Mouse (Mus musculus) megakaryocyte-erythroid progenitor cell, adult 5-6 weeks (primary cell): ENCODE data around the gene Anks1. TPM values are rescaled to one million over a fixed set of nuclear protein-coding genes. Genes with fewer than 3 reads are reported as not detected.

Experiments
- ATAC-seq: replicated peaks from 2 replicates; pipeline ENCODE4 v1.8.0; 2016; ENCODE audit warnings: mild to moderate bottlenecking, inconsistent platforms; ENCODE audit not compliant: severe bottlenecking, poor library complexity, low FRiP score, low TSS enrichment
- total RNA-seq, 2 experiments: library from RNA; stranded (forward) in 1 of 2; stranded (reverse) in 1 of 2; fragments of 200-1000, 215-1000 nt in 1 of 2; fragments of >200 nt in 1 of 2; fragmentation: Nextera tagmentation in 1 of 2; gene quantifications; 2 replicates each; pipeline ENCODE4 v1.2.3; 2014 to 2017

Anks1 gene
- total RNA-seq, 2 experiments from 2014 or later = 21.0 to 62.4 TPM

- no peak for ATAC-seq
Measured at GRCm38 (mm10) chr17:28010925-28011324, 101.8 kb downstream of the Anks1 start.

DNA sequence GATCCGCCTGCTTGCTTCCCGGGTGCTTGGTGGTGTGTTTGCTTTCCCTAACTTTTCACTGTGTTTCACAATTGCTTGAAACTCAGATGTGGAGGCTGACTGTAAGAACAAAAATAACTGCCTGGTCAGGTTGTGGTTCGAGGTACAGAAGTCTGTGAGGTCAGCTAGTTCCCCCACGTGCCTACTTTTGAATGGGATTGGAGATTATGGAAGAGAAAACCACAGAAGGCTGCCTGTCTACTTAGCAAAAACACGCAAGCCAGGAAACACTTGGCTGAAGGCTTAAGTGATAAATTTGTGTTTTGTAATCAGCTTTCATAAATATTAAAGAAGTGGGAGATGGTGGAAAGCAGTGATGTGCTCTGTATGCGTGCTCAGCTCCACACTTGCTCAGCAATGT lies 103.7 kb downstream of the Anks1 start:
- no peak for ATAC-seq

DNA sequence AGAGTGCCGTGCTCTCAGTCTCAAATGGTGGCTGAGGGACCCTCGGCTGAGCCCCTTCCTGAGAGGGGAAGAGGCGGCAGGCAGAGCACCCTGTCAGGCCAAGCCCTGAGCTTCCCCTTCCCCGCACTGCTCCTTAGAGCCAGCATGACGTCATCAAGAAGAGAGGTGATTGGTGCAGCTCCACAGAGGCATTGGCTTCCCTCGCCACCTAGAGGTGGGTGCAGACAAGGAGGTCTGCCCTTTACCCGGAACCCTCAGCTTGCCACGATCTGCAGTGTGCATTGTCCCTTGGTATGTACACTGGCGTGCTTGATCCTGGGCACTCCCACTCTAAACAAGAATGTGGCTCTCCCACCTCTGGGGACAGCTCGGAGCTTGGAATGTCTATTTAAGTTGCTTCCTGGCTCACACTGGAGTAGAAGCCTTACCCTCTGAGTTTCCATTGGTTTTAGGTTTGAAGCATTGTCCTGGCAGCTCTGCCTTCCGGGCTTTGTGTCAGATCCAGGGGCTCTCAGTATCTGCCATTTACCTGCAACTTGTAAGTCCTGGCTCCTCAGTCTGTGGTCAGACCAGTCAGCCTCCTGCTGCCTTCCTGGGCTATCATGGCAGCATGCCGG lies 104.3 kb downstream of the Anks1 start:
- ATAC-seq = peak; percentile 83

DNA sequence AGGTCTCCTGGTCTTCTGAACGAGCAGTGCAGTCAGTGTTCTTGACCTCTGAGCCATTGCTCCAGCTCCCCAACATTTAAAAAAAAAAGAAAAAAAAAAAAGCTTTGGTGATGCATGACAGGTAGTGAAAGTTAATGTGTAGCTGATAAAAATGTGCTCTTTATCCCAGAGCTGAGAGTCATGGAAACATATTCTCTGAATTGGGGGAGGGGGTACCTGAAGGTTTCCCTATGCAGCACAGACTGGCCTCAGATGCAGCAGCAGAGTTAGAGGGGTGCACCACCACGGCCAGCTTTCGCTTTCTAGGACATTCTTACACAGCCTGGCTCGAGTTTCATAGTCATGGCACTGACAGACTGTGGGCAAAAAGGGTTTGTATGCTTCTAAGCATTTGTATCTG lies 105.3 kb downstream of the Anks1 start:
- ATAC-seq = no peak

DNA sequence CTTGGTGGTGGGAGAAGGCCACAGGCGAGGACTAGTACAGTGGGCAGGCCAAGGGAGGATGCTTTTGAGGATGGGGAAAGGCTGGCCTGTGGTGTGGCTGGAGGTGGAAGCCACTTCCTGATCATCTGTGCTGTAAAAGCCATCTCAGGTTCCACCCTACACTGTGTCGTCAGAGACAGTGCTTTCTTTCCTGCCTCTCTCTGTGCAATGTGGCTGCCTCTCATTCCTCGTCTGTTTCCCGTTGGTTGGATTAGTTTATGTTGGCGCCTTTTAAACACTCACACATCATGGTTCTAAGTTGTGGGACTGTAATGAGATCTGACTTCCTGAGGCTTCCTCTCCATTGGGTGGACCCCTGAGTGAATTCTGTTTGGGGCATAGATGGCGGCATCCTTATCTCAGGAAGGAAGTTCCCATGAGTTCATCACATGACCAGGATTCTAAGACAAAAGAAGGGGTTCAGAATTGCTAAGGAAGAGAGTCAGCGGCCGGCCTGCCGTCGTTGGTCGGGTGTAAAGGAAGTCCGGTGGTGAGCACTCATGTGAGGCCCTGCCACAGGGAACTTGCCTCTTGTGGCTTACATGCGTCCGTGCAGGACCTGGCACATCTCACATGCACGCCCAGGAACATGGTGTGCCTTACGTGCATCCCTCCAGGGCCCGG lies 106.1 kb downstream of the Anks1 start:
- ATAC-seq = peak; percentile 33; the same call in 1 of the 2 replicates

DNA sequence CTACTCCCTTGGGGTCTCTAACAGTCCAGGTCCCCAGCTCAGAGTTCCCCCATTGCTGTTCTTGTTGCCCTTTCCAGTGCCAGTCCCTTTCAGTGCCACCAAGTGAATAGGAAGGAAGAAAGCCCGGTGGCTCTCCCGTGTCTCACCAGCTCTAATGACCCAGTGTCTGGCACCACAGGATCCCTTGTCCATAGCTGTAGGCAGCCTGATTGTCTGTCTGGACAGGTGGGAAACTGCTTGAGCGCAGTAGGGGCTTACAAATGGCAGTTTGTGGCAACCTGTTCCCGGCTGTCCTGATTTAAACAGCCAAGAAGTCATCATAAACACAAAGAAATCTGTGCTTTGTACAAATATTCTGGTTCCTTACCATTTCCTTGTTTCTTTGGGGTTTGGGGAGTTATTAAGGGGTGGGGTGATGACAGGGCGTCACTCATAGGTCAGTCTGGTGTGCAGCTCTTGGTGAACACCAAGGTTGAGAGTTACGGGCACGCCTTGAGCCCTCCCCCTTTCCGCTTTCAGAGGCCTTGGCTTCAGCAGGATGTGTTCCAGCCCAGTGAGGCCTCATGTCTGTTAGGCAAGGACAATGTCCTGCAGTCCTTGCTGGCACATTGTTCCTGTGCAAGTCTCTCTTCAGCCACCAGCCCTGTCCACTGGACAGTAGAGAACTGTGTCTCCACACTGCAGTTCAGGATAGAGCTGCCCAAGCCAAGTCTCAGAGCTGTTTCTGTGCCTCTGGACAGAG lies 107.1 kb downstream of the Anks1 start:
- no peak for ATAC-seq

- no peak for ATAC-seq
Measured at GRCm38 (mm10) chr17:28018344-28018743, 109.2 kb downstream of the Anks1 start.

- ATAC-seq = no peak
Measured at GRCm38 (mm10) chr17:28018776-28019175, 109.7 kb downstream of the Anks1 start.

- ATAC-seq = peak; percentile 26; the same call in 1 of the 2 replicates
Measured at GRCm38 (mm10) chr17:28019785-28020696, 110.9 kb downstream of the Anks1 start.

- ATAC-seq = no peak
Measured at GRCm38 (mm10) chr17:28021911-28022310, 112.8 kb downstream of the Anks1 start.

- no peak for ATAC-seq
Measured at GRCm38 (mm10) chr17:28022854-28023655, 113.9 kb downstream of the Anks1 start.

DNA sequence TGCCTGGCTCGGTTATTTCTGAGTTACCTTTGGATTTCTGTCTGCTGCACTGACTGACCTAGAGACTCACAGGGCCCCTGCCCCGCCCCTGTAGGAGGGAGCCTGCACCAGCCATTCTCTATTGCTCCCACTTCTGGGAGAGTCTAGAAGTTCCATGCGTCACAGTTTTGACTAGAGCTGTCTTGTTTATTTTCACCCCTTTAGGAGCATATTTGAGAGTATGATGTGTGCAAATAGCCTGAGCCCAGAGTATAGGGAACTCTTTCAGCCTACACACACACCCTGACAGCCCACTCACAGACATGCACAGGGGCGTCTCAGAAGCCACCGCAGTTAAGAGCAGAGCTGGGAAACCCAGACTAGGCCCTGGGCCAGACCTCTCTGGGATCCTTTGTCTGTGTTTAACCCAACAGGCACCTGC lies 116.4 kb downstream of the Anks1 start:
- no peak; the same call in 1 of the 2 replicates for ATAC-seq

- peak; percentile 42; the same call in 1 of the 2 replicates for ATAC-seq
Measured at GRCm38 (mm10) chr17:28026111-28026872, 117.2 kb downstream of the Anks1 start.

DNA sequence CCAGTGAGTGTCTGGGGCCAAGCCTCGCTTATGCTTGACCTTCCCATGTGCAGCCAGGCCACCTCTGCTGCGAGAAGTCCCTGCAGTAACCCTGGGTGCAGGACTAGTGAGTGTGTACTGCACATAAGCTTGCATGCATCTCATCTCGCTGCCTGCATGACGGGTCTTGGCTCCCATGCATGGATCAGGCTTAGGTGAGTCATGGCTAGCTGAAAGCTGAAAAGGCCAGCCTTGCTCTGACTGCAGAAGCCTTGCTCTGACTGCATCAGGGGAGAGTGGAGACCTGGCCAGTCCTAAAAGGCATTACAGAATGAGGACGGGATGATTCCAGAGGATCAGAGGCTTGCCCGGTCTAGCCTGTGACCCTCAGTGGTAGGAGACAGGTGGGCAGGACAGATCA lies 118.1 kb downstream of the Anks1 start:
- no peak for ATAC-seq

DNA sequence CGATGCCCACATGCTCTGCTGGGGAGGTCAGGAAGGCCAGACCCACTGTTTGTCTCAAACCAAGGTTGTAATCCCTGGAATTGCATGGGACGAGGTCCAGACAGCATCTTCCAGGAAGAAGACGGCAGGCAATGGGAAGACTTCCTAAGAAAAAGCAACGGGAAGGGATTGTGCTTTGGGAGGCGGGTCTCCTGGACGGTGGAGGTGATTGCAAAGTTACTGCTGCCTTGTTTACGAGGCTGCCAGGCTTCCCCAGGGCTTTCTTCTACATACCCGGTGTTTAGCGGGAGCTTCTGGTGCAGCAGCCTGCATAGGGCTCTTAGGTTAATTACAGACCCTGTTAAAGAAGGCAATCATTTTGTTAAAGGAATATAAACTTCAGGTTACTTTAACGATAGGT lies 119.1 kb downstream of the Anks1 start:
- no peak for ATAC-seq

GRCm38 (mm10) chr17:28029308-28029707 lies 120.2 kb downstream of the Anks1 start:
- no peak for ATAC-seq

- ATAC-seq = no peak
Measured at GRCm38 (mm10) chr17:28030446-28030845, 121.3 kb downstream of the Anks1 start.
